Mouse (Mus musculus): ENCODE results near the gene Pxylp1. TPM values are rescaled to one million over a fixed set of nuclear protein-coding genes. Genes with fewer than 3 reads are reported as not detected.

Gene Pxylp1
- polyA plus RNA-seq, 1 experiment: 7.5 TPM

- H3K4me3 ChIP-seq (ENCODE audit: insufficient read depth, poor library complexity, severe bottlenecking): no peak overlapping the region
- no peaks in the 10 kb centered on the region for H3K27me3 ChIP-seq (ENCODE audit: control insufficient read depth, insufficient read depth, insufficient read length)
- H3ac ChIP-seq (ENCODE audit: control insufficient read depth, insufficient read length, low read depth): no peak overlapping the region
- TF ChIP-seq USF1 (IDR thresholded peaks at IDR 0.05; ENCODE audit: low read depth): no peak
- no peak for TF ChIP-seq MAX (IDR thresholded peaks at IDR 0.05)
- no peak for TF ChIP-seq MYOD1 (IDR thresholded peaks at IDR 0.05; ENCODE audit: control insufficient read depth, insufficient read length, low read depth)
- TF ChIP-seq CTCF (IDR thresholded peaks at IDR 0.05; ENCODE audit: control insufficient read depth, insufficient read depth, insufficient read length): no peak
- no peak for TF ChIP-seq CEBPB (IDR thresholded peaks at IDR 0.05; ENCODE audit: low read depth)
- no peak for TF ChIP-seq MYOG (IDR thresholded peaks at IDR 0.05; ENCODE audit: control insufficient read depth, extremely low read depth, insufficient read length)
- TF ChIP-seq FOSL1 (IDR thresholded peaks at IDR 0.05; ENCODE audit: insufficient read depth, low read length, poor library complexity, severe bottlenecking): no peak
- H3K79me3 ChIP-seq (ENCODE audit: low read depth): no peaks in the 10 kb centered on the region
- no peaks in the 10 kb centered on the region for H3K79me2 ChIP-seq (ENCODE audit: control insufficient read depth, insufficient read depth)
- no peaks in the 10 kb centered on the region for H3K36me3 ChIP-seq (ENCODE audit: control insufficient read depth, insufficient read depth)
Measured at GRCm38 (mm10) chr9:96827002-96827785, 65.3 kb downstream of the Pxylp1 start.

- TF ChIP-seq USF1 (IDR thresholded peaks at IDR 0.05; ENCODE audit: low read depth) (no peak), MYOG (IDR thresholded peaks at IDR 0.05; ENCODE audit: control insufficient read depth, extremely low read depth, insufficient read length) (no peak), MYOD1 (IDR thresholded peaks at IDR 0.05; ENCODE audit: control insufficient read depth, insufficient read length, low read depth) (no peak), MAX (IDR thresholded peaks at IDR 0.05) (no peak), CEBPB (IDR thresholded peaks at IDR 0.05; ENCODE audit: low read depth) (no peak), CTCF (IDR thresholded peaks at IDR 0.05; ENCODE audit: control insufficient read depth, insufficient read depth, insufficient read length) (no peak), FOSL1 (IDR thresholded peaks at IDR 0.05; ENCODE audit: insufficient read depth, low read length, poor library complexity, severe bottlenecking) (no peak)
- no peak overlapping the region for H3K4me3 ChIP-seq (ENCODE audit: insufficient read depth, poor library complexity, severe bottlenecking)
- H3ac ChIP-seq (ENCODE audit: control insufficient read depth, insufficient read length, low read depth): no peak overlapping the region
- no peaks in the 10 kb centered on the region for H3K36me3 ChIP-seq (ENCODE audit: control insufficient read depth, insufficient read depth)
- no peaks in the 10 kb centered on the region for H3K27me3 ChIP-seq (ENCODE audit: control insufficient read depth, insufficient read depth, insufficient read length)
- H3K79me2 ChIP-seq (ENCODE audit: control insufficient read depth, insufficient read depth): no peaks in the 10 kb centered on the region
- H3K79me3 ChIP-seq (ENCODE audit: low read depth): no peaks in the 10 kb centered on the region
Measured at GRCm38 (mm10) chr9:96824857-96825256, 67.6 kb downstream of the Pxylp1 start.

- Histone ChIP-seq H3K79me3 (ENCODE audit: low read depth) (no peaks in the 10 kb centered on the region), H3K27me3 (ENCODE audit: control insufficient read depth, insufficient read depth, insufficient read length) (no peaks in the 10 kb centered on the region), H3ac (ENCODE audit: control insufficient read depth, insufficient read length, low read depth) (no peak overlapping the region), H3K4me3 (ENCODE audit: insufficient read depth, poor library complexity, severe bottlenecking) (no peak overlapping the region), H3K36me3 (ENCODE audit: control insufficient read depth, insufficient read depth) (no peaks in the 10 kb centered on the region), H3K79me2 (ENCODE audit: control insufficient read depth, insufficient read depth) (no peaks in the 10 kb centered on the region)
- TF ChIP-seq USF1 (IDR thresholded peaks at IDR 0.05; ENCODE audit: low read depth) (no peak), CTCF (IDR thresholded peaks at IDR 0.05; ENCODE audit: control insufficient read depth, insufficient read depth, insufficient read length) (no peak), CEBPB (IDR thresholded peaks at IDR 0.05; ENCODE audit: low read depth) (no peak), MYOD1 (IDR thresholded peaks at IDR 0.05; ENCODE audit: control insufficient read depth, insufficient read length, low read depth) (no peak), MAX (IDR thresholded peaks at IDR 0.05) (no peak), MYOG (IDR thresholded peaks at IDR 0.05; ENCODE audit: control insufficient read depth, extremely low read depth, insufficient read length) (no peak), FOSL1 (IDR thresholded peaks at IDR 0.05; ENCODE audit: insufficient read depth, low read length, poor library complexity, severe bottlenecking) (no peak)
Measured at GRCm38 (mm10) chr9:96824026-96824425, 68.4 kb downstream of the Pxylp1 start.

- Histone ChIP-seq H3ac (ENCODE audit: control insufficient read depth, insufficient read length, low read depth) (no peak overlapping the region), H3K4me3 (ENCODE audit: insufficient read depth, poor library complexity, severe bottlenecking) (no peak overlapping the region), H3K79me2 (ENCODE audit: control insufficient read depth, insufficient read depth) (no peaks in the 10 kb centered on the region), H3K27me3 (ENCODE audit: control insufficient read depth, insufficient read depth, insufficient read length) (no peaks in the 10 kb centered on the region), H3K79me3 (ENCODE audit: low read depth) (no peaks in the 10 kb centered on the region), H3K36me3 (ENCODE audit: control insufficient read depth, insufficient read depth) (no peaks in the 10 kb centered on the region)
- TF ChIP-seq CEBPB (IDR thresholded peaks at IDR 0.05; ENCODE audit: low read depth) (no peak), FOSL1 (IDR thresholded peaks at IDR 0.05; ENCODE audit: insufficient read depth, low read length, poor library complexity, severe bottlenecking) (no peak), CTCF (IDR thresholded peaks at IDR 0.05; ENCODE audit: control insufficient read depth, insufficient read depth, insufficient read length) (no peak), MYOG (IDR thresholded peaks at IDR 0.05; ENCODE audit: control insufficient read depth, extremely low read depth, insufficient read length) (no peak), MYOD1 (IDR thresholded peaks at IDR 0.05; ENCODE audit: control insufficient read depth, insufficient read length, low read depth) (no peak), USF1 (IDR thresholded peaks at IDR 0.05; ENCODE audit: low read depth) (no peak), MAX (IDR thresholded peaks at IDR 0.05) (no peak)
Measured at GRCm38 (mm10) chr9:96823541-96823940, 68.9 kb downstream of the Pxylp1 start.

- Histone ChIP-seq H3ac (ENCODE audit: control insufficient read depth, insufficient read length, low read depth) (no peak overlapping the region), H3K27me3 (ENCODE audit: control insufficient read depth, insufficient read depth, insufficient read length) (no peaks in the 10 kb centered on the region), H3K79me3 (ENCODE audit: low read depth) (no peaks in the 10 kb centered on the region), H3K36me3 (ENCODE audit: control insufficient read depth, insufficient read depth) (no peaks in the 10 kb centered on the region), H3K4me3 (ENCODE audit: insufficient read depth, poor library complexity, severe bottlenecking) (no peak overlapping the region), H3K79me2 (ENCODE audit: control insufficient read depth, insufficient read depth) (no peaks in the 10 kb centered on the region)
- TF ChIP-seq MAX (IDR thresholded peaks at IDR 0.05): no peak
Measured at GRCm38 (mm10) chr9:96823005-96823404, 69.5 kb downstream of the Pxylp1 start.

All from C2C12 (cell line).